Mouse (Mus musculus) right cerebral cortex, postnatal 4 days (tissue): Measurements from ENCODE around the gene Fdxr.

Experiments
- DNase-seq: peaks from one replicate; pipeline ENCODE4 v3.0.0-alpha.2; 2022

Gene Fdxr

DNA sequence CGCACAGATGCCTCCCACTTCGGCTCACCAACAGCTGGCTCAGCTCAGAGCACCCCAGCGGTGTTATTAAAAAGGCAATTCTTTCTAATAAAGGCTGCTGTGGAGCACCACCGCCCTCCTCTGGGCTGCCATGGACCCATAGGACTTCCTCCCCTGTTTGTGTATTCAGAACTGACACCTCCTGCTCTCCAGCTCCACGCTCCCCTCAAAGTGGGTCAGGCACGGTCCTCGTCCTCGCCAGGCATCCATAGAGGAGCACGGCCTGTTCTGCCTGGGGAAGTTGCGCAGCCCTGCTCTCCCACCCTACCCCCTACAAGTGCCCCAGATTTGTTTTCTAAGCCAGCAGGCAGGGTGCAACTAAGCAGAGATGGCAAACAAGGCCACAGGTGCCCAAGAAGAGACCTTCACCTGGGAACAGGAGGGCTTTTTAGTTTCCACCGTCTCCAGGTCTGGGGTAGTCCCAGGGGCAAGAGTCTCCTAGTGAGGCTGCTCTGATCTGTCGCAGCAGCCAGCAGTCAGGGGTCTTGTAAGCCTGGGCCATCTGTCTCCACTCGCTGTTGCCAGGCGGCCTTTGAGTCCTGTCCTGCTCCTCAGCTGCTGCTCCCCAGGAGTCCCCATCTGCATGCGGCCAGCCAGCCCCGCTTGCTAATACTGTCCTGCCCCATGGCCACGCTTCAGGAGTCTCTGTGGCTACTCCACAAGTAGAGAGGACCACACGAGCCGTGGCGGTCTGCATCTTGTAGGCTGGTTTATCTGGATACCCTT is 43.1 kb downstream of the Fdxr start:
- DNase-seq = no peak

DNA sequence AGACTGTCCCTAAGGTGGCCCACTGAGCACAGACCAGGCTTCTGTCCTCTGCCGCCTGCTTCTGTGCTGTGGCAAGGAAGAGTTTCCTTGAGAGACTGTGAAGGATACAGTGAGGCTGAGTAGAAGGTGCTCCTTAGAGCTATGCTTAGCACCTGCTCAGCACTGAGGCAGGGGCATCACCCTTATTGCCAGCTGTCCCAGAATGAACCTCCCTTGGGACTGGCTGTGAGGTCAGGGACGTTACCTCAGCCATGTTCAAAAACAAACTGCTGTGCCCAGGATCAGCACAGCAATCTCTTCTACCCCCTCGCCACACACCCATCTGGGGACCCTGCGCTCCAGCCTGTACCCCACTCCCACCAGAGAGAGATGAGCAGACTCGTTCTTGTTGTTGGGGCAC is 44.0 kb downstream of the Fdxr start:
- no peak for DNase-seq

DNA sequence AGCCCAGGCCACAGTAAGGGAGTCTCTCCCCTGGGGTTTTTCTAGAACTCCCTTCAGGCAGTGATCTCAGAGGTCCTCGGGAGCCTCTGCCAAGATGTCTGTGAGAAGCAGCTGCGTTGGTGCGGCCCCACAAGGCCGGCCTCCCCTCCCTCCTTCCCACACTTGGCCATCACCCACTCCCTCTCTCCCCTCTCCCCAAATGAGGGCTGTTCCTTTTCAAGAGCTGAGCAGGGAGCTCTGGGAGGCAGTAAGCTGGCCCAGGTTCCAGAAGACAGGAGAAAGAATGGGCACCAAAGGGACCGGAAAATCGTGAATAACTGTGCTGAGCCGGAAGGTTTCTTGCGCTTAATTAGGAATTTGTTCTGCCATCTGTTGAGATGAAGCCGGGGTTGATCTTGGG is 44.9 kb downstream of the Fdxr start:
- DNase-seq = no peak

DNA sequence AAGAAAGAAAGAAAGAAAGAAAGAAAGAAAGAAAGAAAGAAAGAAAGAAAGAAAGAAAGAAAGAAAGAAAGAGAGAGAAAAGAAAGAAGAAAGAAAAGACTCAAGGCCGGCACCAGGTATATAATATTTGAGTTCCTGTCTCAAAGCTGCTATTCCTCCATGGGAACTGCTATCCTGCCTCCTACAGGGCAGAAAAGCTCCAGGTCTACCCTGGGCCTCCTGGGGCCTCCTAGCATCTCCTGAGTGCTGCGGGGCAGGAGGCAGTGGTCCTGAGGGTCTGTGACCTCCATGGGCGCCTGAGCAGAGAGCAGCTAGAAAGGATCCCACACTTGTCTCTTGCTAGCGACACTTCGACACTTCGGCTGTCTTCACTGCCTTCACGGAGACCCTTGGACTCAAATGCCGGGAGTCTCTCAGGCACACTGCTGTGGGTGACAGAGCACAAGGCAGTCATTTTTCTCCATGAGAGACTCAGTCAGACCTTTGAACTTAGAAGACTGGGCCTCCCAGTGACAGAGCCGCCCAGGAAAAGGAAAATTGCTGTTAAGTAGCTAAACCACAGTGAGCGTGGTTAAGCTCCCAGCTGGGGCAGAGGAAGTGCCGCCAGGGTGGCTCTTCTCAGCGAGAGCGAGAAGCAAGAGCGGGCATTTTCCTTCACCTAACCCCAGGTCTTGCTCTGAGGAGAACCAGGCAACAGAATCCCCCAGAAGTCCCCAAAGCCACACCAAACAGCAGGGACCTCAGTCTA is 45.5 kb downstream of the Fdxr start:
- DNase-seq = no peak

DNA sequence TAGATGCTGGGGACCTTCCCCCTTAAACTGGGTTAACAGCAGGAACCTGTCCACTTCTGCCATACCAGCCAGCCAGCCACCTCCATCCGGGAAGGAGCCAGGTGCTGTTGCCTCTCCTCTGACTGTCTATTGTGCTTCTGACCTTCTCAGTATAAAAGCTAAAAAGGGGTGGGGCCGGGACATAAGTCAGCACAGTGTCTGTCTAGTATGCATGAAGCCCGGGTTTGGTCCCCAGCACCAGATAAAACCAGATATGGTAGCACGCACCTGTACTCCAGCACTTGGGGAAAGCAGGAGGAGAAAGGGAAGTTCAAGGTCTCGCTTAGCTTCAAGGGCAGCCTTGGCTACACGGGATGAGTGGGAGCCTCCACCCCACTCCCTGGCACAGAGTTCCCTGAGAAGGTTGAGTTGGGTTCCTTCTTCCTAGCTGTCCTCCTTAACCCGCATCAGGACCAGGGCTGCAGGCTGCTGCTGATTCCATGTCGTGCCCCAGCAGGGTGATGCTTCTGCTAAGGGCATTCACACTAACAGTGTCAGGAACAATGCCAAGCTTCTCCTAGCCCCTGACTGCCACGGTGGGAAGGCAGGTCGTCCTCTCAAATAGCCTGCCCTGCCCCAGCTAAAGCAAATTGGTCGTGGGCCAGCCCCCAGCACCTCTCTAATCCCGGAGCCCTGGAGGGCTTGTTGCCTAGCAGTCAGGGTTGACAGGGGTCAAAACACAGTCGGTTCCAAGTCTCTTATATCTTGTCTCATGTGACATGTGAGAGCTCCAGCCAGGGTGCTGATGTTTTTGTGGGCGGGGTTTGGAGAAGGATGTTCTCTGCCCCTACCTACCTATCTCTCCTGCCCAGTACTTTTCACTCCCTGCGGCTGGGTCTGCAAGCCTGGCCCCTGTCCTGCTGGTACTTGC is 47.6 kb downstream of the Fdxr start:
- DNase-seq = no peak

DNA sequence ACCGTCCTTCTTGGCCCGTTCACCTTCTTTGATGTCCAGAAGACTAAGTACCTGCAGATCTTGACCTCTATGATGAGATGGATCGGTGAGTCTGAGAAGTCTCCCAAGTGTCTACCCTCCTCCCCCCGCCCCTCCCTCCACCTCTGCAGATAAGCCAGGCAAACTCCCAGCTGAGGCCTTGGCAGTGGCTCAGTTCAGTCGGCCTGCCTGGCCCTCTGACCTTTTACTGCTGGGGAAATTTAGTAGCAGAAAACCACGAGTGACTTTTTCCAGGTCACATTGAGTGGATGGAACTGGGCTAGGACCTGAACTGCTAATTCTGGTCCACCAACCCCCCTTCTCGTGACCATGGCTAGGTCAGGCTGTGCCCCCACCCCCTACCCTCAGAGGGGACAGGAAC is 48.4 kb downstream of the Fdxr start:
- DNase-seq = no peak

DNA sequence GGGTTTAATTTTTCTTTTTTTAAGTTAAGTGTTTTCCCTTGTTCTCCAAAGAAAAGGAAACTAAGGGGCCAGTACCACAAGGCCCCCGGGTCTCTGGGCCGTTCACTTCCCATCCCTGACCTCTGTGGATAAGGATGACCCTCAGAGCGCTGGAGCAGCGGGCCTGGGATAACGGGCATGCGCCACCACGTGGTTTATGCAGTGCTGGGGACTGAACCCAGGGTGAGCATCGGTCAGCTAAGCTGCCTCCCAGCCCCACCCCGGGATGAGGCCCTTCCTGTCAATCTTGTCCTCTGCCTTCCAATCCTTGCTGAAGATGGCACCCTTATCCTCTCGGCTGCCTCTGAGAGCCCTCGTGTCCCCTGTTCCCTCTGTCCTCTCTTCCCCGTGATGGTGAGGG is 49.2 kb downstream of the Fdxr start:
- no peak for DNase-seq

DNA sequence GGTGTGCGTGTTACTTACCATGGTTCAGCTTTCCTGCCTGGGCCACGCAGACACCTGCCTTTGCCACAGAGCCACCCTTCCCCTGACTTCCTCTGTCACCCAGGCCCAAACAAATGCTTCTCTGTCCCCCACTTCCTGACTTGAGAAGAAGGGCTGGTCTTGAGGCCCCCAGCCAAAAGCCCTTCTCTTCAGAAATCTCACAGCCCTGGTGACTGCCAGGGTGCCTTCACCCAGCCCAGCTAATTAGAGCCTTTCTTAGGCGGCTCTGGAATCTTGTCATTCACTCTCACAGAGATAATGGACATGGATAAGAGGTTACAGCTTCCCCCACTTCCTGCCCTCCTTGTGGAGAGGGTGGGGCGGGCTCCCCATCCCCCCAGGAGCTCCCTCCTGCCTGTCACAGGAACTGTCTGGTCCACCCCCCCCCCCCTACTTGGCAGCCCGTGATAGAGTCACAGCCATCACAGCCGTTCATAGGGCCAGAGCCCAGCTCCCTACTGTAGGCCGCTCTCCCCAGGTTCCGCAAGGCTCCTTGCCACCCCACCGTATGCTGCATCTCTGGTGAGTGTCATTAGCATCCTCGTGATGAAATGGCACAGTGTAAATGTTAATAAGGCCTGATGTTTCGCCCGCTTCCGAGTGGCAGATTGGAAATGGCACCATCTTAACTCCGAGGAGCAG is 49.9 kb downstream of the Fdxr start:
- no peak for DNase-seq

DNA sequence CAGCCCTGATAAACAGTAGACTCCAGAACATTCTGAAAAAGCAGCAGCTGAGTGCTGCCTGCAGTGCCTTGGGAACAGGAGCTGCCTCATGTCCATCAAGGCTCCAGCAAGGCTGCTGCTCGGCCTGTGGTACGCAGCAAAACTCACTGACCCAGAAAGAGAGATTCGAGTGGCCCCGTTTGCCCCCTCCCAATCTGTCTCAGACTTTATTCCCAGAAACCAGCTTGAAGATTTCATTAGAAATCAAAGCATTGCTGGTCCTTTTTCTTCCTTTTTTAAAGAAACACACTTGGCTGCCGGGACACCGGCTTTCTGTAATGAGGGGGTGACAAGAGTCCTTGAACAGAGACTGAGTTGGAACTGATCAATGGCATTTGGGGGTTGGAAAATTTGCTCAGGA is 51.5 kb downstream of the Fdxr start:
- DNase-seq = no peak

DNA sequence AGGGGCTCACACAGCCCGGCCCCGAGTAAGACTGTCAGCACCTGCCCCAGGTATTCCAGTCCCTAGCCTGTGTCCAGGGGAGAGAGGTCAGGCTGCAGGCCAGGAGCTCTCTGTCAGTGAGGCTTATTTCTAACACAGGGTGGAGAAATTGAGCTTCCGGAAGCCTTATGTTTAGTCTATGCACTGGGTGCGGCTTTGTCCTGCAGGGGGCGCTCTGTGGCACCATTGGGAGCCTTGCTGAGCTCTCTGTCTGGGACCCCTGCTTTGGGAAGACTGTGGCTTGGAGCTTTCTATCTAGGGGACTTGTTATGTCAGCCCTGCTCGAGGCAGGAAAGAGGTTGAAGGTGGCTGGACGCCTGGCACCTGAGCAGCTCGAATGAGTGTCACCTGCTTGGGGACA is 52.0 kb downstream of the Fdxr start:
- peak; percentile 83 for DNase-seq

DNA sequence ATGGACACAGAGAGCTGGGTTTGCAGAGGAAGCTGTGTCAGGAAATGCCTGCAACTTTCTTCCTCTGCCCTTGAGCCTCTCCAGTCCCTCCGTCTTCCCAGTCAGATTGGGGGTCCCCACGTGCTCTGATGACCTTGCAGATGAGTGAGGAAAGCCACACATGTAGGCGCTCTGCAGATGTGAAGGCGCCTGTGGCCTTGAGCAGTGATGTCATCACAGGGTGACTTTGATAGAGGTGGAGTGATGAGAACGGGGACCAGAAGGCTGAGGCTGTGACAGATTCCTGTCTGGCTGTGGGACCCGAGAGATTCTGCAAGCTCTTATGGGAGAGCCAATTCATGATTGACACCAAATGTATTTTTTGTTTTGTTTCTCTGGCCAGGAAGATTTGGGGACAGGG is 53.0 kb downstream of the Fdxr start:
- no peak for DNase-seq

DNA sequence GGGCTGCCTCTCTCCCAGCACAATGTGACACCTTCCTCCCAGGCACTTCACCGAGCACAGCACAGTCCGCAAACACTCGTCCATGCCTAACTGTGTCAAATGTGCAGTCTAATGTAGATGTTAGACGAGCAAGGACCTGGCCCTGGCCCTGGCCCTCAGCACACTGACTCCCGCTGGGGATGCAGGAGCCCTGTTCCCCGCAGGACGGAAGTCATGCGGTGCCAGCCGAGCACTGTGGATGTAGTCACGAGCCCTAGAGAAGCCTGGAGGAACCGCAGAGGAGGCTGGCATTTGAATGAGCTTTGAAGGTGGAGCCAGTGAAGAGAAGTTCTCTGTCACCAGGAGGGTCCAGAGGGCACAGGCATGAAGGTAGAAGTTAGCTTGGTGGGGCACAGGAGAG is 53.4 kb downstream of the Fdxr start:
- DNase-seq = no peak

DNA sequence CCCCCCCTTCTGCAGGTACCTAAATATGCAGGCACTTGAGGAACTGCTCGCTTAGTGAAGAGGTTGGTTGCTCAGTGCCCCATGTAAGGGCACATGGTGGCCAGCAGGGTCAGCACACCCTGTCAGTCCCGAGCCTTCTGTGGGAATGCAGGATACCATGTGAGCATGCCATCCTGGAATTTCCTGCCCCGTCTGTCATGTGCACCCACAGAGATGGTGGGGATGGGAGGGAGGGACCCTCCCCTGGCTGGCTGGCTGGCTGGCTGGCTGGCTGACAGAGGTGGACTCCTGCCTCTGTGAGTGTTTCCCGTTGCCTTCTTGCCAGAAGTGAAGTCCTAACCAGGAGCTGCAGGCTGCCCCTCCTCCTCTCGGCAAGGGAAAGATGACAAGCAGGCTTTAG is 54.3 kb downstream of the Fdxr start:
- no peak for DNase-seq

DNA sequence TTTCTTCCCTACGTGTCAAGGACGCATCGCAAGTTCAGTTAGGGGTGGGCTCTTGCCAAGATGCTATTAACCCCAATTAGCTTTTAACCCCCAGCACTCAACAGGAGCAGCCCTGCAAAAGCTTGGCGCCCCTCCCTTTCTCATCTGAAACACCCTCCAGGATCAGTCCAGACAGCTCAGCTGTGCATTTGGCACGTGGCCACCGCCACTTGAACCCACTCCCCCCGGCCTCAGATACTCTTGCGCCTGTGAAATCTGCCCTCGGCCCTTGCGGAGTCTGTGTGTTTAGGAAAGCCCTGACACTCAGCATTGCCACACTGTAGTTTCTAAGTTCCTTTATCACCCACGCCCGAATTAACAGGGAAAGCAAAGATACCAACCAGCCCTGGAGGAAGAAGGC is 54.8 kb downstream of the Fdxr start:
- DNase-seq = peak; percentile 30

DNA sequence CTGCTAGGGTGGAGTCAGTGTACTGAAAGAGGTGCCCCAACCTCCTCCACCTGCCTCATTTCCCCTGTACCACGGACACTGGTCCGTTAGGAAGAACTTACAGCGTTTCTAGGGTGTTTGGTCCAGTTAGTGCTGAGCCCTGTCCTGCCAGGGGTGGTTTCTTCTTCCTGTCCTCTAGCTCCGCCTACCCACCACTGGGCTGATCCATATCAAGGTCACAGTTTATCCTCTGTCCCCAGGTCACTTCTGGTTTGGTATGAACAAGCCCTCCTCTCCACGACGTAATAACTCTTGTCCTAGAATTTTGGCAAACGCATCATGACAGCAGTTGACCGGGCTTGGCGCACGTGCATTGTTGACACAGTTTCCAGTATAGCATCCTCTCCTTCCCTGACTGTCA is 57.2 kb downstream of the Fdxr start:
- no peak for DNase-seq

DNA sequence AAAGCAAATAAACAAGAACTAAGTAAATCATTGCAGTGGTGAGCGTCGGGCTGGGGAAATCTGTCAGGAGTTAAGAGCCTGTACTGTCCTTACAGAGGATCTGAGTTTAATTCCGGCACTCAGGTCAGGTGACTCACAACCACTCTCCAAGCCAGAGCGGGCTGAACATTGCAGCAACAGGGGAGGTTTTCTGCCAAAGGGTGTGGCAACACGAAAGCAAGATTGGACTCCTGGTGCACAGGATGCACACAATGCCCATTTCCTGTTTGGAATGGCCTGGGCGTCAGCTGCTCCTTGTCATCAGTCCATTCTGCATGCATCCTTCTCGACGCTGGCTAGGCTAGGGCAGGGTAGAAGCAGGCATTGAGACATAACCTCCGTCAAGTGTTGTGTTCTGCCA is 57.6 kb downstream of the Fdxr start:
- no peak for DNase-seq
